Mouse (Mus musculus): Measurements from ENCODE around the gene Cdcp1. TPM values are rescaled to one million over a fixed set of nuclear protein-coding genes. Genes with fewer than 3 reads are reported as not detected.

Cdcp1 gene
- polyA plus RNA-seq, 1 experiment from 2014 or later = 0.18 TPM

DNA sequence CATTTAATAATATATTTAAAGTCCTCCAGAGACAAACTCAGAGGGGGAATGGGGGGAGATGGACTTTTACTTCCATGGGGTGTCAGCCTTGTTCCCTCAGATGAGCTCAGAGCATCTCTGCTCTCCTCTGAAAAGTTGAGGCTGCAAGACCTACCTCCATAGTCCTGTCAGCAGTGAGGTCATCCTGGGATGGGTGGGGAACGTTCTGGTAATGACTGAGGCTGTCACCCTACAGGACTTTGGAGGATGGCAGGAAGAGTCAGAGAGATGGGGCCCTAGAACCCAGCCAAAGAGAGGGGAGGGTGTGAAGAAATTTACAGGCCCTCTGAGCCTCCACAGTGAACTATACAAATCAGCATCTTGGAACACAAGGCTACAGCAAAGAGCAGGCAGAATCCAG, 64.3 kb downstream of the Cdcp1 start:
- no peak for ATAC-seq (ENCODE audit: insufficient number of reproducible peaks, low FRiP score)

DNA sequence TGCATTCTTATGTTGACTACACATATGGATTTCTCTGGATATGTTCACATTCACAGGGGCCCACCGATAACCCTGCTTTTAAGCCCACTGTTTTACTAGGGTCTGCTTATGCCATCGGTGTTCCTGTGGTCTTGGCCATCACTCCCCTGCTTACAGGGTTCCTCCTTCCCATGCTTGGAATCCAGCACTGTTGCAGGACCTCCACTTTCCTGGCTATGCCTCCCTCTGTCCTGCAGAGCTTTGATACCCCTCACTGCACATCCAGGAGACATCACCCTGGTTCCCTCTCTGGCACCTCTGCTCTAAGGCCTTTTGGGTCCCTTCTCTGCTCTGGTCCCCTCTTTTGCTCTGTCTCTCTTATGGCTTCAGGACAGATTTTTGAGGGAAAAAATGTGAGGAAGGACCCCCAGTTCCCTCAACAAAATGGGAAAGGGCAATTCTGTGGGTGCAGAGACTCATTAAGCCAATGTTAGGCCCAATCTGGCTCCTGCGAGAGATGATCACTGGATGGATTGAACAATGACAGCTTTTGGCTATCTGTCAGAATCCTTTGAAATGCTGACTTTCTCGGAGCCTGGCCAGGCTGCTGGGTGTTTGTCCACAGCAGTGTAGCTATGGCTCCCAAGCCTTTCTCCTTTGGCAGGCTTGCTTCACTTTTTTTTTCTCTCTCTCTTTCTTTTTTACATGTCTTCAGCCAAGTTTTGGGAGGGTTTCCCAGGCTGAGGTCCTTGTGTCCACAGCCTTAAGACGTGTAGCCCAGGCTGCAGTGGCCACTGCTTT, 65.4 kb downstream of the Cdcp1 start, which contains the start of gene Clec3b:
Gene Clec3b, plus strand, starts transcription at position 706 of the 780 bp plus-strand sequence.
- Histone ChIP-seq H3K27ac (ENCODE audit: poor library complexity, severe bottlenecking) (no peak within 1 kb of the TSS), H3K4me2 (no peak within 1 kb of the TSS), H3K4me3 (no peak within 1 kb of the TSS), H3K9me3 (replicated peaks) (peaks cover 3% of the 10 kb centered on the region), H3K4me1 (replicated peaks) (0 out of 2 replicates have a peak, but pooled peaks cover 3% of the 10 kb centered on the region), H3K27me3 (replicated peaks) (no peaks in the 10 kb centered on the region), H3K36me3 (no peaks in the 10 kb centered on the region; the same call in 1 of the 2 replicates), H3K9ac (no peak within 1 kb of the TSS)
- no peak for ATAC-seq (ENCODE audit: insufficient number of reproducible peaks, low FRiP score)
- 76% methylated on average over 5 of the region's 5 CpGs for WGBS

More for the DNA sequence above, 64.3 kb downstream of the Cdcp1 start:
- Histone ChIP-seq H3K4me3 (no peak overlapping the region), H3K9me3 (replicated peaks) (no peaks in the 10 kb centered on the region), H3K36me3 (no peaks in the 10 kb centered on the region), H3K9ac (no peak overlapping the region), H3K27ac (ENCODE audit: poor library complexity, severe bottlenecking) (no peak overlapping the region), H3K27me3 (replicated peaks) (0 out of 2 replicates have a peak, but pooled peaks cover 5% of the 10 kb centered on the region), H3K4me2 (no peak overlapping the region), H3K4me1 (replicated peaks) (0 out of 2 replicates have a peak, but pooled peaks cover 3% of the 10 kb centered on the region)
- 41% methylated on average over 1 of the region's 1 CpGs for WGBS

DNA sequence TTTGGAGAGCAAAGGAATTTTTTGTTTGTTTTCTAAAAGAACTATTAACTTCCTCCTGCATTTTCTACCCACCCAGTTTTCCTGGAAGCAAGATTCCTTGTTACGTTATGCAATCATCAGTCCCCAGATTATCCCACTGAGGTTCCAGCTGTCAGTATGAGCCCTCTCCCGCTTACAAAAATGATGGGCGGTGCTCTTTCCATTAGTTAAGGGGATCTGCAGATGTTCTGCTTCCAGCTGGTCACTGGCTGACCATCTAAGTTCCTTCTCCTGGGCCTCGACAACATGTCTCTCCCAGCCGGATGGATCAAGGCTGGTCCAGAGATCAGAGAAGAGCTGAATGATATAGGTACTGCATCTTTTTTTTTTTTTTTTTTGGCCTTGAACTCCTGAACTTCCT, 67.4 kb downstream of the Cdcp1 start:
- Histone ChIP-seq H3K36me3 (peaks cover 10% of the 10 kb centered on the region), H3K27me3 (replicated peaks) (no peaks in the 10 kb centered on the region), H3K27ac (ENCODE audit: poor library complexity, severe bottlenecking) (no peak overlapping the region), H3K9ac (no peak overlapping the region), H3K9me3 (replicated peaks) (peaks cover 18% of the 10 kb centered on the region), H3K4me2 (no peak overlapping the region), H3K4me3 (no peak overlapping the region), H3K4me1 (replicated peaks) (0 out of 2 replicates have a peak, but pooled peaks cover 3% of the 10 kb centered on the region)
- ATAC-seq (ENCODE audit: insufficient number of reproducible peaks, low FRiP score) = no peak
- WGBS = 76% methylated on average over 5 of the region's 5 CpGs

DNA sequence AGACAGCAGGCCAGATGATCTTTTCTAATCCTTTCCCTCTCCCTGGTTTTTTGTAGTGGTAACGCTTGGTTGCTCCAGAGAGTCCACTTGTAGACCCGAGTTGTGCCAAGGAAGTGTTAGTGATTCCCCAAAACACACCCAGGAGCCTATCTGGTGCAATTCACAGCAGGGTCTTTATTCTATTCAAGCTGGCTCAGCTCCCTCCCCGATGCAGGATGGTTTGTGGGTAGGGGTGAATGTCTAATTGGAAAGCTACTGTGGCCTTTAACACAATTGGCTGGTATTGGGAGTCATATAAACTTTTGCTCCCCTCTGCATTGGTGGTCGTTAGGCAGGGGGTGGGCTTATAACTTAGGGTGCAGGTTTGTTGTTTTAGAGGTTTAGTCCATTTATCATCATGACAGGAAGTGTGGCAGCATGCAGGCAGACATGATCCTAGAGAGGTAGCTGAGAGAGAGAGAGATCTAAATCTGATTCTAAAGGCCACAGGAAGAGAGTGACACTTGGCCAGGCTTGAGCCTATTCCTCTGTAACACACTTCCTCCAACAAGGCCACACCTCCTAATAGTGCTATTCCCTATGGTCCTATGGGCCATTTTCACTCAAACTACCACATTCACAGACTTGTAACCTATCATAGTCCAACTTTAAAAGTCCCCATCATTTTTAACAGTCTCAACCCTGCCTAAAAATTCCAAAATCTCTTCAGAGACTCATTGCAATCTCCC, 75.8 kb downstream of the Cdcp1 start:
- WGBS = 82% methylated on average over 4 of the region's 4 CpGs
- no peak for ATAC-seq (ENCODE audit: insufficient number of reproducible peaks, low FRiP score)

DNA sequence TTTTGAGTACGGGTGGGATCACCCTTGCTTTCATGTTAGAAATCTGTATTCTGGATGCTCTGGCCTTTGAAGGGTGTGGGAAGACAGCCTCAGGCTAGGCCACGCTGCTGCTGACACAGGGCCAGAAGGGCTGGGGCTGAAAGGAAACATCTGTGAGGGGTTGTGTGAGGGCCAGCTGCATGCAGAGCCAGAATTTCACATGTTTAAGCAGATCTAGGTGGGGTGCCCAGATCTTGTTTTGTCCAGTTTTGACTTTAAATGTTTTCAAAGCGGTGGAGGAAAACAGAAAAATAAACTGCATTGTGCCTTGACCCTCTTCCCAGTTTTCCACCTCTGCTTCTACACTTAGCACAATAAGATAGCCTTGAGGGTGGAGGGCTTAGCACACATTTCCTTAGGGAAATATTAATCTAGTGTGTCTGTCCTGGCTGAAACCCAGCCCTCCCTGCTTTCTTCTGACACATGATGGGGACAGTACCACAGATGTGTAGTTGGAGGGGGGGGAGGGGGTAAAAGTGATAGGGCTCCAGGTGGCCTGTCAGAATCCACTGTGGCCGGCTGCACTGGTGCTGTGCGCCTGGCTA, 76.9 kb downstream of the Cdcp1 start:
- peak overlapping the region; percentile 19; the same call in 1 of the 2 replicates for H3K27ac ChIP-seq (ENCODE audit: poor library complexity, severe bottlenecking)
- no peak overlapping the region for H3K9ac ChIP-seq
- H3K4me2 ChIP-seq = no peak overlapping the region
- peaks cover 80% of the 10 kb centered on the region for H3K36me3 ChIP-seq
- H3K27me3 ChIP-seq (replicated peaks) = no peaks in the 10 kb centered on the region
- H3K9me3 ChIP-seq (replicated peaks) = peaks cover 14% of the 10 kb centered on the region
- 70% methylated on average over 5 of the region's 5 CpGs for WGBS
- ATAC-seq (ENCODE audit: insufficient number of reproducible peaks, low FRiP score) = peak; percentile 64; the same call in 1 of the 2 replicates
- 0 out of 2 replicates have a peak, but pooled peaks cover 6% of the 10 kb centered on the region for H3K4me1 ChIP-seq (replicated peaks)
- no peak overlapping the region for H3K4me3 ChIP-seq

More for the DNA sequence above, 75.8 kb downstream of the Cdcp1 start:
- Histone ChIP-seq H3K9ac (no peak overlapping the region), H3K27me3 (replicated peaks) (no peaks in the 10 kb centered on the region), H3K4me2 (no peak overlapping the region), H3K9me3 (replicated peaks) (peaks cover 19% of the 10 kb centered on the region), H3K4me1 (replicated peaks) (0 out of 2 replicates have a peak, but pooled peaks cover 6% of the 10 kb centered on the region), H3K4me3 (no peak overlapping the region), H3K27ac (ENCODE audit: poor library complexity, severe bottlenecking) (no peak overlapping the region), H3K36me3 (peaks cover 74% of the 10 kb centered on the region)

DNA sequence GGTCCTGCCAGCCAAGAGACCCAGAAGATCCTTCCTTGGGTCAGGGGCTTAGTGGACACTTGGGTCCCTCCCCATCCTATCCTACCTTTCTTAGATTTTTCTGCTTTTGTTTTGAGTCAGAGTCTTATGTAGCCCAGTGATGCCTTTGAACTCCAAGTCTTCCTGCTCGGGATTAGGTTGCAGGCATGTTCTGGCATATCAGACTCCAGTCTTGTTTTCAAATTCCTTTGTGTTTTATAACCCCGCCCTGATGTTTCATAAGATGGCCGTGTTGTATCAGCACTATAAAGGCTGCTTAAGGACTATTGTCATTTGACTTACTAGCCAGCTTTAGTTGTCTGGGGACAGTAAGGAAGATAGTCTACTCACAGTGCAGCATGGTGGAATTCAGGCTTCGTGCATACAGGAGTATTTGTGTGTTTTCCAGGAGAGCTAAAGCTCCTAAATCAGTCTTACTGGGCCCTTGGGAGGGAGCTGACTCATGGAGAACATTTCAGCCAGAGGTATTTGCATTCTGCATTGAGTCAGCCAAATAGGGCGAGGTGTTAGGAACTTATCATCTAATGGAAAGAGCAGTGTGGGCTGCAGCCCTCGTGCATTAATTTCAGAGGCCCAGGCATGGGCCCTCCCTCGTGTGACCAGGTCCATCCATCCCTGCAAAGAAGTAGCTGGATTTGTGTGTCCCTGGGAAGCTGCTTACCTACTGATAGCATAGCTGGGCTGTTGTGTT, 78.7 kb downstream of the Cdcp1 start:
- H3K36me3 ChIP-seq = peaks cover 81% of the 10 kb centered on the region
- WGBS = 81% methylated on average over 7 of the region's 7 CpGs
- H3K27ac ChIP-seq (ENCODE audit: poor library complexity, severe bottlenecking) = no peak overlapping the region
- H3K27me3 ChIP-seq (replicated peaks) = no peaks in the 10 kb centered on the region
- H3K9ac ChIP-seq = no peak overlapping the region
- no peak overlapping the region for H3K4me2 ChIP-seq
- H3K9me3 ChIP-seq (replicated peaks) = peaks cover 7% of the 10 kb centered on the region
- 0 out of 2 replicates have a peak, but pooled peaks cover 6% of the 10 kb centered on the region for H3K4me1 ChIP-seq (replicated peaks)
- ATAC-seq (ENCODE audit: insufficient number of reproducible peaks, low FRiP score) = no peak
- no peak overlapping the region for H3K4me3 ChIP-seq

DNA sequence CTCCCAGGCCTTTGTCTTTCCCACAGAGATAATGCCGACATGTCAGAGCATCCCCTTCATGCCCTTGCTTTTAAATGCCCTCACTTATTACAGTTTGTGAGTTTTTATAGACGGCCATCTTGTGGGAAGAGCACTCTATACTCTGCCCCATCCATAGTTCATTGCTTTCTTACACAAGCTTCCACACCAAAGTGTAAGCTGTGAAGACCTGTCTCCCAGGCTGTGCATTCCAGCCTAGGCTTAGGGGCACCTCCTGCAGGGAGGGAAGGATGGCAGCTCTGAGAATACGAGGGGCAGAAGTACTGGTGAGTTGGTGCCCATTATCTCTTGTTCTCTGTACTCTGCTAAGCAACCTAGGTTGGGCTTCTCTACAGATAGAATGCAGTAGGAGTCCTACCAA, 82.8 kb downstream of the Cdcp1 start:
- WGBS = 81% methylated on average over 3 of the region's 3 CpGs
- H3K27me3 ChIP-seq (replicated peaks) = no peaks in the 10 kb centered on the region
- H3K4me2 ChIP-seq = no peak overlapping the region
- ATAC-seq (ENCODE audit: insufficient number of reproducible peaks, low FRiP score) = no peak
- H3K27ac ChIP-seq (ENCODE audit: poor library complexity, severe bottlenecking) = no peak overlapping the region
- peaks cover 98% of the 10 kb centered on the region for H3K36me3 ChIP-seq
- no peaks in the 10 kb centered on the region for H3K4me1 ChIP-seq (replicated peaks)
- no peak overlapping the region for H3K4me3 ChIP-seq
- H3K9ac ChIP-seq = no peak overlapping the region
- no peaks in the 10 kb centered on the region for H3K9me3 ChIP-seq (replicated peaks)

DNA sequence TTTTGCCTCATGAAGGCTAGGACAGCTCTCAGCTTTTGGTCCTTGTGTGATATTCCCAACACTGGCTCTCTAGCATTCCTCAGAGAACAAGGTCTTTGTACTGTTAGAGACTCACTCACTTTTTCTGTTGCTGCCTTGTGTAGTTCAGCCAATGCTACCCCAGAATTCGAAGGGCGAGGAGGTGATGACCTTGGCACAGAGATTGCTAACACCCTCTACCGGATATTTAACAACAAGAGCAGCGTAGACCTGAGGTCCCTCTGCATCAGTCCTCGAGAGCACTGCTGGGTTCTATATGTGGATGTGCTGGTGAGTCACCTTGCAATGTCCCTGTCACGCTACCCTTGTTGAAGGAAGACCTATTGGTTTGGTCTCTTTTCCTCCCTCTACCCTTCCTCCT, 88.2 kb downstream of the Cdcp1 start:
- H3K27ac ChIP-seq (ENCODE audit: poor library complexity, severe bottlenecking) = no peak overlapping the region
- H3K4me1 ChIP-seq (replicated peaks) = no peaks in the 10 kb centered on the region
- H3K36me3 ChIP-seq = peaks cover 88% of the 10 kb centered on the region
- no peak overlapping the region for H3K4me2 ChIP-seq
- 93% methylated on average over 6 of the region's 6 CpGs for WGBS
- no peak for ATAC-seq (ENCODE audit: insufficient number of reproducible peaks, low FRiP score)
- no peaks in the 10 kb centered on the region for H3K9me3 ChIP-seq (replicated peaks)
- no peaks in the 10 kb centered on the region for H3K27me3 ChIP-seq (replicated peaks)
- H3K4me3 ChIP-seq = no peak overlapping the region
- H3K9ac ChIP-seq = no peak overlapping the region

DNA sequence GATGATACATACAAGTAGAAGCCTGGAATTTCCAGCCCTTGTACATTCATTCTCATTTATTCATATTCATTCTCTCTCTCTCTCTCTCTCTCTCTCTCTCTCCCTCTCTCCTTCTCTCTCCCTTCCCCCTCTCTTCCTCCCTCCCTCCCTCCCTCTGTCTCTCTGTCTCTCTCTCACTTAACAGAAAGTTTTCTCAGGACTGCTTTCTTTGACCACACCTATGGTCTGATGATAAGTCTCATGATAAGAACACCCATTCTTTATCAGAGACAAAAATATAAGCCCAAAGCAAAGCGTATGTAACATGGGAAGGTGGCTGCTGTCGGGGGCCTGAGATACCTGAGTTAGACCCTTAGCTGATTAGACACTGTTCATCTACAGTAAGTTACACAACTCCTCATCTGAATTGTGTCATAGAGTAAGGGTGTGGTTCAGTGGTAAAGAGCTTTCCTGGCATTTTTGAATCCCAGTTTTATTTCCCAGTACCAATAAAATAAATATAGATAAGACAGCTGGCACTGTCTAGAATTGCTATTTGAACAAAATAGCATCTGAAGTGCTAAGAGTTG, 91.3 kb downstream of the Cdcp1 start:
- H3K9me3 ChIP-seq (replicated peaks) = no peaks in the 10 kb centered on the region
- H3K4me2 ChIP-seq = no peak overlapping the region
- 69% methylated on average over 2 of the region's 2 CpGs for WGBS
- H3K27ac ChIP-seq (ENCODE audit: poor library complexity, severe bottlenecking) = no peak overlapping the region
- H3K4me3 ChIP-seq = no peak overlapping the region
- H3K4me1 ChIP-seq (replicated peaks) = 0 out of 2 replicates have a peak, but pooled peaks cover 4% of the 10 kb centered on the region
- ATAC-seq (ENCODE audit: insufficient number of reproducible peaks, low FRiP score) = no peak
- peaks cover 87% of the 10 kb centered on the region for H3K36me3 ChIP-seq
- no peaks in the 10 kb centered on the region for H3K27me3 ChIP-seq (replicated peaks)
- no peak overlapping the region for H3K9ac ChIP-seq
